Mouse (Mus musculus) liver, adult (tissue): Measurements from ENCODE around the gene Dnajb12.

Experiments used
- GATA4 ChIP-seq: IDR thresholded peaks from 2 replicates; pipeline ENCODE4 v1.6.1; 2014; ENCODE audit warnings: mild to moderate bottlenecking, low read length; ENCODE audit not compliant: insufficient replicate concordance

Dnajb12 gene

DNA sequence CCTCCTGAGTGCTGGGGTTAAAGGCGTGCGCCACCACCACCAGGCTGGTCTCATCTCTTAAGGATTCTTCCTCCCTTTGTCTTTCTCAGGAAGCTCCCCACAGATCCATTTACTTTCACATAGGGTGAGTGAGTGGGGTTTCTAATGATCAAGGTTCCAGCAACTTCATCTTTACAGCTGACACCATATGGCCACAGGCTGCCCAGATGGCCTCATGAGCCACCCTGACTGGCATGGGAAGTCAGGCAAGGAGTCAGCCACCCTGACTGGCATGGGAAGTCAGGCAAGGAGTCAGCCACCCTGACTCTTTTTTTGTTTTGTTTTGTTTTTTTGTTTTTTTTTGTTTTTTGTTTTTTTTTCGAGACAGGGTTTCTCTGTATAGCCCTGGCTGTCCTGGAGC lies 66.1 kb downstream of the Dnajb12 start:
- no peak for TF ChIP-seq GATA4

DNA sequence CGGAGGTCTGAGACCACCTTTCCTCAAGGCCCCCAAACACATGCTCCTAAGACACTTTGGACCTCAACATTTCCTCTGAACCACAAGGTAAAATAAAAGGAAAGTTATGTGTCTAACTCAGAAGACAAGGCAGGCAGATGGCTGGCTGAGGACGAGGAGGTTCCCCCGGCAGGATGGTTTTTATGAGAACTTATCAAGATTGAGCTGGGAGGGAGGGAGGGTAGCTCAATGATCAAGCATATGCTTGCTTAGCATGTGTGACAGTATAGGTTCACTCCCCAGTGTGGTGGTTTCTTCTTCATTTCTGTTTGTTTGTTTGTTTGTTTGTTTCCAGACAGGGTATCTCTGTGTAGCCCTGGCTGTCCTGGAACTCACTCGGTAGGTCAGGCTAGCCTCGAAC lies 67.0 kb downstream of the Dnajb12 start:
- no peak for TF ChIP-seq GATA4

GRCm38 (mm10) chr10:59947296-59948073 lies 68.1 kb downstream of the Dnajb12 start:
- TF ChIP-seq GATA4: no peak

- TF ChIP-seq GATA4: no peak
These were observed 69.3 kb downstream of the Dnajb12 start for GRCm38 (mm10) chr10:59948363-59949254.
